Mouse (Mus musculus) duodenum, adult 2 months (tissue): ENCODE data around the gene Tmem116. TPM values are rescaled to one million over a fixed set of nuclear protein-coding genes. Genes with fewer than 3 reads are reported as not detected.

ENCODE experiments used
- polyA plus RNA-seq: library from polyadenylated mRNA; depleted of rRNA; stranded (reverse); fragments of >200 nt; gene quantifications from 2 replicates; pipeline ENCODE4 v1.2.3, GENCODE M21; 2012; ENCODE audit warnings: low replicate concordance; rRNA removed

Tmem116 gene
- 2.0 and 10.1 TPM in 2 replicates for polyA plus RNA-seq

DNA sequence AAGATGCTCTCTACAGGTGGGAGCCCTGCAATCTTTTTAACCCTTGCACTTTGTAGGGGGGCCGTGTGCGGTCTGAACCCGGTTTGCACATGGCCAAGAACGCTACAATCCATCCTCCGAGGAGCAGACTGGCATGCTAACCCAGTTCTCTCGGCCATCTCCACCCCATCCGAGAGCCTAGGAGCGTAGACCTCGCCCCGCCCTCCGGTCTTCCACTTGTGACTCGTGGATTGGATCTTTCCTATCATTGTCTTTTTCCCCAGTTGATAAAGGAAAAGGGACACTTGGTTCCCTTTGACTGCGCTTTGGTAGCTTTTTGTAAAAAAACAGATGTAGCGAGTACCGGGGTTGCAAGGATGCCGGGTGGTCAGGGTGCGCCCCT, at the start of gene Tmem116:
Gene Tmem116, plus strand, starts transcription at position 250 of the 382 bp plus-strand sequence.

GRCm38 (mm10) chr5:121452026-121452869, 555 bp downstream of the Tmem116 start, which contains the start of gene Erp29:
Gene Erp29, minus strand, starts transcription at chr5:121452506.

GRCm38 (mm10) chr5:121503231-121503630, 51.5 kb downstream of the Tmem116 start, which contains the start of gene Adam1b:
Gene Adam1b, minus strand, starts transcription at chr5:121503435.

DNA sequence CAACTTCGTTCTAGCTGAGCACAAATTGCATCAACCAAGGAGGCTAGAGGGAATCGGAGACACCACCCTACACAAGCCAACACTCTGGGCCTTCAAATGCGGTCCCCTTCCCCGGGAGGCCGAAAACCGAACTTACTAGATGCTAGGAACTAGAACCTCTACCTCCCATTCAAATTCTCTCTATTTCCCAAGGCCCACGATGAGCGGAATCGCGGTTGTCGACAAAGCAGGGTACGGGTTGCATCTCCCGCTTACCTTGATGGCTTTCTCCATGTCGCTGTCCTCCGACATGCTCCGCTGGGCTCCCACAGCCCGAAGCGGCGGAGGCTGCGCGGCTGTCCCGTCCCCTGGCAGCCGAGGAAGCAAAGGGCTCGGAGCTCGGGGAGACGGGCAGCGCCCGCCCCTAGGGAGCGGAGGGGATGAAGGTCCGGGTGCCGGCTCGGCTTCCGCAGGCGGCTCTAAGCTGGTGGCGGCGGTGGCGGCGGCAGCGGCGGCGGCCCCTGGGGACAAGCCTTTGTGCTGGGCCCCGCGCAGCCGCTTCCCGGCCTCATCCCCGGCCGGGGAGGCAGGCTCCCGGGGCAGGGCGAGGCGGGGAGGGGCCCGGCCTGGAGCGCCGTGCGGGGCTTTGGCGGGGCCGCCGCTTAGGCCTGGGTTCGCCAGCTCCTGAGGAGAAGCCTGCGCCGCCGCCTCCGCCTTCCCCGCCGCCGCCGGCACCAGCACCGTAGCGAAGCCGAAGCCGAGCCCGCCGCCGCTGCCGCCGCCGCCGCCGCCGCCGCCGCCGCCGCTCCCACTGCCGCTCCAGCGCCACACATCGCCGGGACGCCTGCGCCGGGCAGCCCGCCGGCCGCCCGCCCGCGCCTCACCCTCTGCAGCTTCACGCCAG, 93.5 kb downstream of the Tmem116 start, which contains the start of the genes Adam1a and Gm42878:
Gene Adam1a, minus strand, starts transcription at position 573 of the 883 bp plus-strand sequence.
Gene Gm42878, minus strand, starts transcription at position 573 of the 883 bp plus-strand sequence.

DNA sequence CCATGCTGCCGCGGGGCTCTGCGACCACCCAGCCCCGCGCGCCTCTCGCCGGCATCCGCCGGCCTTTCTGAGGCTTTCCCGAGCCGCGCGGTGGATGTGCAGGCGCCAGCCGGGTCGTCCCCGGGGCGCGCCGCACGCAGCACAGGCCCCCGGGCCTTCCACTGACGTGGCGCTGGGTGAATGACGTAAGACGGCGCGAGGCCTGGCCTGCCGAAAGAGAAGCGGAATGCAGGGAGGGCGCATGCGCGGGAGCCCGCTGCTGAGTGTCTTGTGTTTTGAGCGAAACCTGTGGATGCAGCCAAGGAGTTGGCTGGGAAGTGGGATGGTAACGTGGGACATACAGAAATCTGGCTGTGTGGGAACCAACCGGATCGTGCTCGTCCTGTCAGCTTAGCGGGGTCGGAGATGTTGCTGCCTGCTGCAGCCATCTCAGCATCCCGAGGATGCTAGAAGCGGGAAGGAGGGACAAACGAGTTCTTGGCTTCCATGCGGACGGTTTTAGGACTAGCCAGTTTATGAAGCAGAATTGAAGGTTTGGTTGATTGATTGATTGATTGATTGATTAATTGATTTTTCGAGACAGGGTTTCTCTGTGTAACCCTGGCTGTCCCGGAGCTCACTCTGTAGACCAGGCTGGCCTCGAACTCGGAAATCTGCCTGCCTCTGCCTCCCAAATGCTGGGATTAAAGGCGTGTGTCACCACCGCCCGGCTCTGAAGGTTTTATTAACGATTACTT, 94.3 kb downstream of the Tmem116 start, which contains the start of gene Mapkapk5:
Gene Mapkapk5, minus strand, starts transcription at position 113 of the 737 bp plus-strand sequence.

Other genes with a start within 250 kb of the Tmem116 start
- 109 and 131 TPM in 2 replicates for gene Rpl6, start 247.4 kb upstream of the Tmem116 start, polyA plus RNA-seq
- gene Hectd4, start 231.7 kb upstream of the Tmem116 start, polyA plus RNA-seq = 14.4 and 14.7 TPM in 2 replicates
- 48.9 and 81.0 TPM in 2 replicates for gene Trafd1, start 66.3 kb upstream of the Tmem116 start, polyA plus RNA-seq
- 1.9 and 3.2 TPM in 2 replicates for gene Naa25, start 54.0 kb upstream of the Tmem116 start, polyA plus RNA-seq
- gene Erp29, start 613 bp downstream of the Tmem116 start, polyA plus RNA-seq = 32.4 and 41.9 TPM in 2 replicates
- not detected in 2 replicates for gene Adam1b, start 51.5 kb downstream of the Tmem116 start, polyA plus RNA-seq
- 2.1 and 2.3 TPM in 2 replicates for gene Adam1a, start 93.6 kb downstream of the Tmem116 start, polyA plus RNA-seq
- not detected in 2 replicates for gene Gm42878, start 93.6 kb downstream of the Tmem116 start, polyA plus RNA-seq
- gene Mapkapk5, start 94.0 kb downstream of the Tmem116 start, polyA plus RNA-seq = 22.9 and 31.4 TPM in 2 replicates
- gene Aldh2, start 141.9 kb downstream of the Tmem116 start, polyA plus RNA-seq = 386 and 645 TPM in 2 replicates
- gene Acad12, start 167.0 kb downstream of the Tmem116 start, polyA plus RNA-seq = 4.2 and 6.4 TPM in 2 replicates
- gene Acad10, start 208.6 kb downstream of the Tmem116 start, polyA plus RNA-seq = 5.1 and 6.2 TPM in 2 replicates
- gene Brap, start 208.7 kb downstream of the Tmem116 start, polyA plus RNA-seq = 11.3 and 12.9 TPM in 2 replicates